Mouse (Mus musculus): ENCODE data around the gene Rnf212. TPM values are rescaled to one million over a fixed set of nuclear protein-coding genes. Genes with fewer than 3 reads are reported as not detected.

The Rnf212 gene
- polyA plus RNA-seq, 1 experiment: 1.4 TPM

DNA sequence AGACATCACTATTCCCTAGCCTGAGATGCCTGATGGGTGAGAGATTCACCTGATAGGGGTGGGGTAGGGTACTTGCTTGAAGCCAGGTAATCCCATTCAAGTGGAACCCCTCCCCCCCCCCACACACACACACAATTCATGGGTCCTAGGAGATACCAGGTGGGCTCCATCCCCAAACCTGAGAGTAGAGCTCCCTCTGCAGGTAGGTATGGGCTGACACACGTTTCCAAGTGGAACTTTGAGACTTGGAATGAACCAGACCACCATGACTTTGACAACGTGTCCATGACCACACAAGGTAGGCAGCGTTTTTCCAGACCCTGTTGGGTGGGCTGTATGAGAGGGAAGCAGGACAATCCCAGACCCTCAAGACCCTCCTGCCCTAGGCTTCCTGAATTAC is 94.9 kb downstream of the Rnf212 start:
- no peak overlapping the region for H3K27ac ChIP-seq (ENCODE audit: insufficient read depth, low read length)
- no peak for DNase-seq (ENCODE audit: low read depth in 1 of 2, low spot score in 2 of 2)
- H3K4me3 ChIP-seq (ENCODE audit: extremely low read depth, insufficient read depth, insufficient read length): no peak overlapping the region
- H3K4me1 ChIP-seq (ENCODE audit: control insufficient read depth, insufficient read depth, insufficient read length): no peaks in the 10 kb centered on the region
- 67% methylated on average over 3 of the region's 3 CpGs for WGBS
- no peak for TF ChIP-seq POLR2A (IDR thresholded peaks at IDR 0.05; ENCODE audit: low read depth, low read length)
- TF ChIP-seq CTCF (IDR thresholded peaks at IDR 0.05; ENCODE audit: extremely low read depth, insufficient read depth, insufficient read length, insufficient replicate concordance): no peak
- peaks cover 1% of the 10 kb centered on the region; the same call in 1 of the 2 replicates for H3K36me3 ChIP-seq (ENCODE audit: control insufficient read depth, insufficient read depth, low read length)
- no peaks in the 10 kb centered on the region for H3K27me3 ChIP-seq (ENCODE audit: control insufficient read depth, insufficient read depth, low read length)

Other genes starting within 250 kb of the Rnf212 start
- gene Cplx1, start 225.0 kb downstream of the Rnf212 start, polyA plus RNA-seq (2012; rRNA removed): 0.05 TPM in 1 of 2 replicates, not detected in the other
- gene Gak, start 145.2 kb downstream of the Rnf212 start, polyA plus RNA-seq (2012; rRNA removed): 69.2 and 80.0 TPM in 2 replicates
- 33.2 and 34.0 TPM in 2 replicates for gene Tmem175, start 145.2 kb downstream of the Rnf212 start, polyA plus RNA-seq (2012; rRNA removed)
- gene Idua, start 114.7 kb downstream of the Rnf212 start, polyA plus RNA-seq (2012; rRNA removed): 35.8 and 37.1 TPM in 2 replicates
- 18.6 and 21.0 TPM in 2 replicates for gene Dgkq, start 105.3 kb downstream of the Rnf212 start, polyA plus RNA-seq (2012; rRNA removed)
- gene Slc26a1, start 99.4 kb downstream of the Rnf212 start, polyA plus RNA-seq (2012; rRNA removed): 1.0 and 3.1 TPM in 2 replicates
- 10.1 and 12.6 TPM in 2 replicates for gene Fgfrl1, start 82.6 kb downstream of the Rnf212 start, polyA plus RNA-seq (2012; rRNA removed)
- gene Tmed11, start 20.4 kb upstream of the Rnf212 start, polyA plus RNA-seq (2012; rRNA removed): 0.54 and 0.75 TPM in 2 replicates
- not detected in 2 replicates for gene Vmn2r8, start 33.9 kb upstream of the Rnf212 start, polyA plus RNA-seq (2012; rRNA removed)
- gene Vmn2r9, start 77.6 kb upstream of the Rnf212 start, polyA plus RNA-seq (2012; rRNA removed): not detected in 2 replicates
- gene Vmn2r10, start 231.5 kb upstream of the Rnf212 start, polyA plus RNA-seq (2012; rRNA removed): not detected in 2 replicates